In the genomic region with DNA sequence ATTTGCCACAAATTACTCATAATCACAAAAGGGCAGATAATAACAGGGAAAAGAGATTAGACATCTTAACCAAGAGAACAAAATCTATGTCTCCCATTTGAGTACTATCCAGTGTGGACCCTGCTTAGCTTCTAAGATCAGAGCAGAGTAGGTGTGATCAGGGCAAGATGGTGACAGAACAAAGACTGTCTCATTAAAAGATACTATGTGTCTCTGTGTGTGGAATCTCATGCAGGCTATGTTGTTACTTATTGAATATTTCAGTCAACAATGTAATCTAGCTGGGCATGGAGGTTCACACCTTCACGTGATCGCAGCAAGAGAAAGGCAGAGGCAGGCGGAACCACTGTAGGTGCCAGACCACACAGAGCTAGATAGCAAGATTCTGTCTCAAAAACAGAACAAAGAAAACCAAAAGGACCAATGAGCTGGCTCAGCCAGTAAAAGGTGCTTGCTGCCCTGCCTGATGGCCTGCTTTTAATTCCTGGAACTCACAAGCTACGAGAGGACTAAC, we compare ENCODE assay signal across 17 mouse cellular contexts.
"Had no signal": no experiment of that assay in that cellular context is flagged by ENCODE, and none has a peak within 500 bp of the region (broad histone marks: within the 10 kb centered on the region; RNA-seq: fewer than 3 reads in every experiment).

No protein-coding gene starts in this region.

- H3K4me3 ChIP-seq: limb, embryonic 12.5 days; liver, embryonic 13.5 days; lung, embryonic 15.5 days; midbrain, embryonic 13.5 days; neural tube, embryonic 12.5 days; stomach, embryonic 15.5 days had no signal

- H3K27ac ChIP-seq: kidney, postnatal 0 days; limb, embryonic 12.5 days; liver, embryonic 13.5 days; lung, embryonic 15.5 days; macrophage; midbrain, embryonic 13.5 days; neural tube, embryonic 12.5 days; stomach, embryonic 15.5 days had no signal

- H3K36me3 ChIP-seq: limb, embryonic 12.5 days; liver, embryonic 13.5 days; lung, embryonic 15.5 days; midbrain, embryonic 13.5 days; neural tube, embryonic 12.5 days; stomach, embryonic 15.5 days had no signal

- H3K4me2 ChIP-seq: limb, embryonic 12.5 days; liver, embryonic 13.5 days; lung, embryonic 15.5 days; midbrain, embryonic 13.5 days; neural tube, embryonic 12.5 days; stomach, embryonic 15.5 days had no signal

- H3K9ac ChIP-seq: limb, embryonic 12.5 days; liver, embryonic 13.5 days; liver, postnatal 0 days; lung, embryonic 15.5 days; midbrain, embryonic 13.5 days; neural tube, embryonic 12.5 days; stomach, embryonic 15.5 days had no signal

- H3K4me1 ChIP-seq: limb, embryonic 12.5 days; liver, embryonic 13.5 days; lung, embryonic 15.5 days; midbrain, embryonic 13.5 days; neural tube, embryonic 12.5 days; stomach, embryonic 15.5 days had no signal

- H3K9me3 ChIP-seq: limb, embryonic 12.5 days; liver, embryonic 13.5 days; lung, embryonic 15.5 days; midbrain, embryonic 13.5 days; neural tube, embryonic 12.5 days; stomach, embryonic 15.5 days had no signal

- ATAC-seq: liver, postnatal 0 days; midbrain, embryonic 13.5 days had no signal

- DNase-seq: kidney, adult 9 months; kidney, postnatal 36 days; layer of hippocampus, adult 9-11 months; layer of hippocampus, postnatal 36 days; liver; liver, embryonic 13.5 days; liver, postnatal 0 days; lung, postnatal 14 days; right cerebral cortex, postnatal 14 days; thymus, postnatal 14 days had no signal

- H3K27me3 ChIP-seq: limb, embryonic 12.5 days; liver, embryonic 13.5 days; lung, embryonic 15.5 days; midbrain, embryonic 13.5 days; neural tube, embryonic 12.5 days; stomach, embryonic 15.5 days had no signal
